Mouse (Mus musculus) layer of hippocampus, postnatal 25 days (tissue): ENCODE results near the gene Stard9. TPM values are rescaled to one million over a fixed set of nuclear protein-coding genes. Genes with fewer than 3 reads are reported as not detected.

Experiments used
- DNase-seq, 2 experiments: peaks; one replicate each; pipeline ENCODE4 v3.0.0; 2022; ENCODE audit warnings: mixed read lengths in 2 of 2, low spot score in 1 of 2; ENCODE audit errors: extremely low spot score in 1 of 2
- total RNA-seq, 2 experiments: library from RNA; stranded (reverse); gene quantifications; 2 replicates each; pipeline ENCODE4 v1.2.3; 2021

Gene Stard9
- total RNA-seq, 2 experiments from 2014 or later = 6.0 to 10.1 TPM

GRCm38 (mm10) chr2:120720821-120721220 is 91.9 kb downstream of the Stard9 start:
- DNase-seq = no peak

- DNase-seq = no peak
These were observed 93.0 kb downstream of the Stard9 start for GRCm38 (mm10) chr2:120721911-120722310.

GRCm38 (mm10) chr2:120722491-120722890 is 93.6 kb downstream of the Stard9 start:
- DNase-seq = no peak

GRCm38 (mm10) chr2:120723621-120724020 is 94.7 kb downstream of the Stard9 start:
- DNase-seq = no peak

GRCm38 (mm10) chr2:120724176-120724575 is 95.3 kb downstream of the Stard9 start:
- no peak for DNase-seq

- DNase-seq = peak in 1 of 2 experiments; percentile 16
These were observed 101.1 kb downstream of the Stard9 start for GRCm38 (mm10) chr2:120729775-120730585.

- DNase-seq = peak in 1 of 2 experiments; percentile 16
These were observed 101.8 kb downstream of the Stard9 start for GRCm38 (mm10) chr2:120730639-120731166.

GRCm38 (mm10) chr2:120731167-120731862 is 102.4 kb downstream of the Stard9 start:
- peak; percentile 78 to 80 for DNase-seq

GRCm38 (mm10) chr2:120731877-120732530 is 103.1 kb downstream of the Stard9 start:
- no peak for DNase-seq

GRCm38 (mm10) chr2:120745496-120745895 is 116.6 kb downstream of the Stard9 start:
- no peak for DNase-seq

GRCm38 (mm10) chr2:120748041-120748440 is 119.1 kb downstream of the Stard9 start:
- no peak for DNase-seq

- no peak for DNase-seq
These were observed 133.0 kb downstream of the Stard9 start for GRCm38 (mm10) chr2:120761922-120762321.

- no peak for DNase-seq
These were observed 141.5 kb downstream of the Stard9 start for GRCm38 (mm10) chr2:120770265-120770935.

Other genes with a start within 250 kb of the Stard9 start
- 10 to 100 TPM; 13.0 to 14.6 TPM for gene Ganc, start 225.2 kb upstream of the Stard9 start, total RNA-seq
- gene Tmem87a, start 225.0 kb upstream of the Stard9 start, total RNA-seq = 10 to 100 TPM; 39.0 to 42.4 TPM
- gene Capn3, start 173.1 kb upstream of the Stard9 start, total RNA-seq = 10 to 100 TPM; 13.6 to 17.0 TPM
- 100 to 1,000 TPM; 145 to 150 TPM for gene Zfp106, start 65.3 kb upstream of the Stard9 start, total RNA-seq
- 10 to 100 TPM; 14.1 to 19.7 TPM for gene Snap23, start 61.5 kb upstream of the Stard9 start, total RNA-seq
- gene Haus2, start 19.7 kb upstream of the Stard9 start, total RNA-seq = 10 to 100 TPM; 13.9 to 14.5 TPM
- 10 to 100 TPM; 33.4 to 37.5 TPM for gene Lrrc57, start 19.6 kb upstream of the Stard9 start, total RNA-seq
- 10 to 100 TPM; 22.8 to 31.9 TPM for gene Cdan1, start 221.0 kb downstream of the Stard9 start, total RNA-seq
- 10 to 100 TPM; 63.0 to 72.8 TPM for gene Ttbk2, start 221.5 kb downstream of the Stard9 start, total RNA-seq